Mouse (Mus musculus): ENCODE results near the gene Plpp1.

DNA sequence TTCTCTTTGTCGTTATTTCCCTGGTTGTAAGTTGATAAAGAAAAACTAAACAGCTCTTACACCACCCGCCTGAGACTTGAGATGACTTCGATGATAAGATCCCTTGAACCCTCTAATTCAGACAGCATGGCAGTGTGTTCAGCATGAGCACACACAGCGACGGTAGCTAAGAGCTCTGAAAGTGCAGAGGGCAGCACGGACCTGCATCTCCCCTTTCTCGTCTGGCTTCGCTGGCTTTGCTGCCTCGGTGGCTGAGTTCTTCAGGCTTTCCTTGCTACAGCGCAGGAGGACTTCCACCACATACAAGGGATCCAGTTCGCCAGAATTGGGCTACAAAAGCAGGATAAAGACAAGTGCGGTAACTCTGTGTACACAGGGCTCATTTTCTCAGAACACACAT is 86.6 kb downstream of the Plpp1 start:
- no peak for TF ChIP-seq CTCF (IDR thresholded peaks at IDR 0.05; ENCODE audit: low read depth)
- no peak for TF ChIP-seq EP300 (optimal IDR thresholded peaks at IDR 0.05)

All from stomach, postnatal 0 days (tissue).